Mouse (Mus musculus) embryonic facial prominence, embryonic 13.5 days (tissue): ENCODE data around the gene Satl1. TPM values are rescaled to one million over a fixed set of nuclear protein-coding genes. Genes with fewer than 3 reads are reported as not detected.
"Not testable (repeated sequence)": the region's sequence is repeated elsewhere in the genome, so short reads cannot be mapped to it uniquely, and the experiment has no call there.

Experiments used
- ATAC-seq: fragments of 200-750 bp; cut with Nextera tagmentation; 2 replicates; pipeline ENCODE4 v1.8.0; 2017; ENCODE audit warnings: low read depth; ENCODE audit not compliant: insufficient number of reproducible peaks, insufficient read depth, low FRiP score, low TSS enrichment
- H3K27ac ChIP-seq: fragments of 300-500 bp; sonication (generic); 2 replicates; pipeline ENCODE4 v1.5.1; 2015; ENCODE audit warnings: moderate library complexity, mild to moderate bottlenecking, inconsistent platforms
- H3K27me3 ChIP-seq: fragments of 300-500 bp; sonication (generic); 2 replicates; pipeline ENCODE4 v1.6.1; 2015; ENCODE audit warnings: mild to moderate bottlenecking, inconsistent platforms
- H3K36me3 ChIP-seq: fragments of 300-500 bp; sonication (generic); 2 replicates; pipeline ENCODE4 v1.6.1; 2015; ENCODE audit warnings: mild to moderate bottlenecking, inconsistent platforms
- H3K4me1 ChIP-seq: fragments of 300-500 bp; sonication (generic); 2 replicates; pipeline ENCODE4 v1.6.1; 2015; ENCODE audit warnings: inconsistent platforms
- H3K4me2 ChIP-seq: fragments of 300-500 bp; sonication (generic); 2 replicates; pipeline ENCODE4 v1.6.1; 2015; ENCODE audit warnings: moderate library complexity, mild to moderate bottlenecking, inconsistent platforms
- H3K4me3 ChIP-seq: fragments of 300-500 bp; sonication (generic); 2 replicates; pipeline ENCODE4 v1.5.1; 2015; ENCODE audit warnings: mild to moderate bottlenecking, inconsistent platforms
- H3K9ac ChIP-seq: fragments of 300-500 bp; sonication (generic); 2 replicates; pipeline ENCODE4 v1.6.1; 2015; ENCODE audit warnings: mild to moderate bottlenecking, inconsistent platforms
- H3K9me3 ChIP-seq: fragments of 300-500 bp; sonication (generic); 2 replicates; pipeline ENCODE4 v1.6.1; 2016; ENCODE audit warnings: inconsistent platforms
- WGBS: fragments of 180-500 bp; shearing (Covaris S2); methylation state at CpG from one replicate; pipeline ENCODE4 v1.1.7; 2015; ENCODE audit warnings: mixed read lengths; 5-methylcytosine and 5-hydroxymethylcytosine counted together
- polyA plus RNA-seq: library from polyadenylated mRNA; unstranded; fragments of >200 nt; fragmentation: Nextera tagmentation; extraction: Ambion mirVana; gene quantifications from 2 replicates; pipeline ENCODE4 v1.2.1, GENCODE M21; 2015

Gene Satl1
- polyA plus RNA-seq, result not detected in 2 replicates

GRCm38 (mm10) chrX:112406679-112407078, at the start of gene Satl1:
Gene Satl1, minus strand, starts transcription at chrX:112406779.
- no peak within 1 kb of the TSS for H3K4me3 ChIP-seq
- no peaks in the 10 kb centered on the region for H3K36me3 ChIP-seq
- no peak within 1 kb of the TSS for H3K4me2 ChIP-seq
- H3K9me3 ChIP-seq, result no peaks in the 10 kb centered on the region
- H3K27ac ChIP-seq, result no peak within 1 kb of the TSS
- no peaks in the 10 kb centered on the region for H3K4me1 ChIP-seq
- no peaks in the 10 kb centered on the region for H3K27me3 ChIP-seq
- 93% methylated on average over 3 of the region's 3 CpGs for WGBS
- ATAC-seq, result no peak
- H3K9ac ChIP-seq, result no peak within 1 kb of the TSS

GRCm38 (mm10) chrX:112438064-112438463, 31.5 kb upstream of the Satl1 start:
- ATAC-seq, result no peak
- WGBS, result 78% methylated on average over 2 of the region's 2 CpGs
- Histone ChIP-seq H3K4me2 (no peak overlapping the region), H3K4me1 (no peaks in the 10 kb centered on the region), H3K9ac (no peak overlapping the region), H3K27ac (no peak overlapping the region), H3K4me3 (no peak overlapping the region), H3K27me3 (no peaks in the 10 kb centered on the region), H3K9me3 (no peaks in the 10 kb centered on the region), H3K36me3 (no peaks in the 10 kb centered on the region)

- no peaks in the 10 kb centered on the region for H3K9me3 ChIP-seq
Observed at GRCm38 (mm10) chrX:112437580-112437979, 31.0 kb upstream of the Satl1 start.

GRCm38 (mm10) chrX:112422998-112423397, 16.4 kb upstream of the Satl1 start:
- not testable (repeated sequence) for H3K9ac ChIP-seq, H3K27me3 ChIP-seq, ATAC-seq, H3K4me2 ChIP-seq, H3K4me1 ChIP-seq, H3K27ac ChIP-seq, H3K4me3 ChIP-seq, H3K36me3 ChIP-seq, H3K9me3 ChIP-seq
- 40% methylated on average over 2 of the region's 2 CpGs for WGBS

More at GRCm38 (mm10) chrX:112437580-112437979, 31.0 kb upstream of the Satl1 start:
- ATAC-seq, result no peak
- no peaks in the 10 kb centered on the region for H3K36me3 ChIP-seq
- no peak overlapping the region for H3K9ac ChIP-seq
- no peaks in the 10 kb centered on the region for H3K27me3 ChIP-seq
- no peak overlapping the region for H3K27ac ChIP-seq
- no peak overlapping the region for H3K4me3 ChIP-seq
- H3K4me2 ChIP-seq, result no peak overlapping the region
- 73% methylated on average over 1 of the region's 1 CpGs for WGBS
- no peaks in the 10 kb centered on the region for H3K4me1 ChIP-seq

GRCm38 (mm10) chrX:112412309-112412708, 5.7 kb upstream of the Satl1 start:
- Histone ChIP-seq H3K9me3 (no peaks in the 10 kb centered on the region), H3K4me3 (no peak overlapping the region), H3K27ac (no peak overlapping the region), H3K9ac (no peak overlapping the region), H3K4me1 (no peaks in the 10 kb centered on the region), H3K4me2 (no peak overlapping the region), H3K27me3 (no peaks in the 10 kb centered on the region), H3K36me3 (no peaks in the 10 kb centered on the region)
- ATAC-seq, result no peak
- WGBS, result 70% methylated on average over 2 of the region's 2 CpGs

GRCm38 (mm10) chrX:112370577-112371410, 35.8 kb downstream of the Satl1 start:
- not testable (repeated sequence) for H3K4me3 ChIP-seq, H3K27ac ChIP-seq, H3K9ac ChIP-seq, H3K9me3 ChIP-seq, H3K4me1 ChIP-seq, H3K4me2 ChIP-seq, H3K36me3 ChIP-seq, H3K27me3 ChIP-seq
- peak; percentile 100 for ATAC-seq
- WGBS, result 82% methylated on average over 5 of the region's 5 CpGs

- Histone ChIP-seq H3K36me3 (no peaks in the 10 kb centered on the region), H3K4me1 (no peaks in the 10 kb centered on the region), H3K9me3 (peaks cover 6% of the 10 kb centered on the region), H3K27me3 (no peaks in the 10 kb centered on the region), H3K4me3 (no peak overlapping the region), H3K27ac (no peak overlapping the region), H3K9ac (no peak overlapping the region), H3K4me2 (no peak overlapping the region)
- 41% methylated on average over 4 of the region's 4 CpGs for WGBS
- no peak for ATAC-seq
Observed at GRCm38 (mm10) chrX:112368426-112368825, 38.2 kb downstream of the Satl1 start.

GRCm38 (mm10) chrX:112348395-112348791, 58.2 kb downstream of the Satl1 start:
- Histone ChIP-seq H3K36me3 (0 out of 2 replicates have a peak, but pooled peaks cover 3% of the 10 kb centered on the region), H3K4me1 (no peaks in the 10 kb centered on the region), H3K4me2 (no peak overlapping the region), H3K9me3 (no peaks in the 10 kb centered on the region), H3K27ac (no peak overlapping the region), H3K27me3 (no peaks in the 10 kb centered on the region), H3K4me3 (no peak overlapping the region), H3K9ac (no peak overlapping the region)
- ATAC-seq, result no peak
- 46% methylated on average over 3 of the region's 3 CpGs for WGBS

GRCm38 (mm10) chrX:112347467-112348394, 58.8 kb downstream of the Satl1 start:
- 0 out of 2 replicates have a peak, but pooled peaks cover 3% of the 10 kb centered on the region for H3K36me3 ChIP-seq
- H3K9me3 ChIP-seq, result no peaks in the 10 kb centered on the region
- no peak overlapping the region for H3K9ac ChIP-seq
- H3K4me1 ChIP-seq, result no peaks in the 10 kb centered on the region
- no peak for ATAC-seq
- WGBS, result 61% methylated on average over 4 of the region's 4 CpGs
- H3K27me3 ChIP-seq, result no peaks in the 10 kb centered on the region
- no peak overlapping the region for H3K4me2 ChIP-seq
- no peak overlapping the region for H3K4me3 ChIP-seq
- H3K27ac ChIP-seq, result no peak overlapping the region

- no peak for ATAC-seq
- Histone ChIP-seq H3K36me3 (no peaks in the 10 kb centered on the region), H3K4me3 (no peak overlapping the region), H3K27me3 (no peaks in the 10 kb centered on the region), H3K4me2 (no peak overlapping the region), H3K9ac (no peak overlapping the region), H3K9me3 (no peaks in the 10 kb centered on the region), H3K27ac (no peak overlapping the region), H3K4me1 (no peaks in the 10 kb centered on the region)
- WGBS, result 71% methylated on average over 3 of the region's 3 CpGs
Observed at GRCm38 (mm10) chrX:112339486-112339885, 67.1 kb downstream of the Satl1 start.
